Mouse (Mus musculus): ENCODE results near the gene Hoxc12. TPM values are rescaled to one million over a fixed set of nuclear protein-coding genes. Genes with fewer than 3 reads are reported as not detected.

Gene Hoxc12
- polyA plus RNA-seq (2015; fragmentation: Illumina TruSeq; extraction: RNeasy Lipid Tissue Mini Kit (QIAGEN cat#74804); ENCODE audit: insufficient read depth, low read depth, low replicate concordance): not detected

GRCm38 (mm10) chr15:102936279-102936972, at the start of gene Hoxc12:
Hoxc12 (plus strand) TSS chr15:102936757.

DNA sequence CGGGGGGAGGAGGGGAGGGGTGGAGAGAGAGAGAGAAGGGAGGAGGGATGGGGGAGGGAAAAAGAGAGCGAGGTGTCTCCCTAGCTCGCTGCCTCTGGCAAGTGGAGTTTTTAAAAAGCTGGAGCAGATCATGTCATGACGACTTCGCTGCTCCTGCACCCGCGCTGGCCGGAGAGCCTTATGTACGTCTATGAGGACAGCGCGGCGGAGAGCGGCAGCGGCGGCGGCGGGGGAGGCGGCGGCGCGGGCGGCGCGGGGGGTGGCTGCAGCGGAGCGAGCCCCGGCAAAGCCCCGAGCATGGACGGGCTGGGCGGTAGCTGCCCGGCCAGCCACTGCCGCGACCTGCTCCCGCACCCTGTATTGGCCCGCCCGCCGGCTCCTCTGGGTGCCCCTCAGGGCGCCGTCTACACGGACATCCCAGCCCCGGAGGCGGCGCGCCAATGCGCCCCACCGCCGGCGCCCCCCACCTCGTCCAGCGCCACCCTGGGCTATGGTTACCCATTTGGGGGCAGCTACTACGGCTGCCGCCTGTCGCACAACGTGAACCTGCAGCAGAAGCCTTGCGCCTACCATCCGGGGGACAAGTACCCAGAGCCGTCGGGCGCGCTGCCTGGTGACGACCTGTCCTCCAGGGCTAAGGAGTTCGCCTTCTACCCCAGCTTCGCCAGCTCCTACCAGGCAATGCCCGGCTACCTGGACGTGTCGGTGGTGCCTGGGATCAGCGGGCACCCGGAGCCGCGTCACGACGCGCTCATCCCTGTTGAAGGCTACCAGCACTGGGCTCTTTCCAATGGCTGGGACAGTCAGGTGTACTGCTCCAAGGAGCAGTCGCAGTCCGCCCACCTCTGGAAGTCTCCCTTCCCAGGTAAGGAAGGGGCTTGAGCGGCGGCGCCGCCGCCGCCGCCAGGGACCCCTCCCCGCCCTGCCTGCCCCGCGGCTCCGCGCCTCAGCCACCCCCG, 15.2 kb upstream of the Hoxc12 start, which contains the start of gene Hoxc13:
Gene Hoxc13, plus strand, starts transcription at position 51 of the 959 bp plus-strand sequence.

GRCm38 (mm10) chr15:102954192-102955006, 17.8 kb downstream of the Hoxc12 start, which contains the start of gene Hoxc11:
Hoxc11 (plus strand) TSS chr15:102954427.

DNA sequence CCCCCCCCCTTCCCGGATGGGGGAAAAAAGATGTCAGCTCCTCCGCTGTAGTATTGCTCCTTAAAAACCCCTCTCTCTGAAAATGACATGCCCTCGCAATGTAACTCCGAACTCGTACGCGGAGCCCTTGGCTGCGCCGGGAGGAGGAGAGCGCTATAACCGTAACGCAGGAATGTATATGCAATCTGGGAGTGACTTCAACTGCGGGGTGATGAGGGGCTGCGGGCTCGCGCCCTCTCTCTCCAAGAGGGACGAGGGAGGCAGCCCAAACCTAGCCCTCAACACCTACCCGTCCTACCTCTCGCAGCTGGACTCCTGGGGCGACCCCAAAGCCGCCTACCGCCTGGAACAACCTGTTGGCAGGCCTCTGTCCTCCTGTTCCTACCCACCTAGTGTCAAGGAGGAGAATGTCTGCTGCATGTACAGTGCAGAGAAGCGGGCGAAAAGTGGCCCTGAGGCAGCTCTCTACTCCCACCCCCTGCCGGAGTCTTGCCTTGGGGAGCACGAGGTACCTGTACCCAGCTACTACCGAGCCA, 30.3 kb downstream of the Hoxc12 start, which contains the start of gene Hoxc10:
Gene Hoxc10, plus strand, starts transcription at position 21 of the 536 bp plus-strand sequence.

DNA sequence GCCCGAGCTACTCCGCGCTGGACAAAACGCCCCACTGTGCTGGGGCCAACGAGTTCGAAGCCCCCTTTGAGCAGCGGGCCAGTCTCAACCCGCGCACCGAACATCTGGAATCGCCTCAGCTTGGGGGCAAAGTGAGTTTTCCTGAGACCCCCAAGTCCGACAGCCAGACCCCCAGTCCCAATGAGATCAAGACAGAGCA, 30.7 kb downstream of the Hoxc12 start, which contains the start of gene Hoxc5:
Gene Hoxc5, plus strand, starts transcription at position 132 of the 199 bp plus-strand sequence.

GRCm38 (mm10) chr15:102976171-102976570, 39.6 kb downstream of the Hoxc12 start, which contains the start of gene Hoxc9:
Hoxc9 (plus strand) TSS chr15:102976439.

Other genes with a start within 250 kb of the Hoxc12 start
- gene Calcoco1, start 214.6 kb upstream of the Hoxc12 start, polyA plus RNA-seq (2015; fragmentation: Illumina TruSeq; extraction: RNeasy Lipid Tissue Mini Kit (QIAGEN cat#74804); ENCODE audit: insufficient read depth, low read depth, low replicate concordance): 18.2 TPM
- gene Hoxc13, start 15.7 kb upstream of the Hoxc12 start, polyA plus RNA-seq (2015; fragmentation: Illumina TruSeq; extraction: RNeasy Lipid Tissue Mini Kit (QIAGEN cat#74804); ENCODE audit: insufficient read depth, low read depth, low replicate concordance): not detected
- not detected for gene Hoxc11, start 17.7 kb downstream of the Hoxc12 start, polyA plus RNA-seq (2015; fragmentation: Illumina TruSeq; extraction: RNeasy Lipid Tissue Mini Kit (QIAGEN cat#74804); ENCODE audit: insufficient read depth, low read depth, low replicate concordance)
- not detected for gene Hoxc10, start 30.0 kb downstream of the Hoxc12 start, polyA plus RNA-seq (2015; fragmentation: Illumina TruSeq; extraction: RNeasy Lipid Tissue Mini Kit (QIAGEN cat#74804); ENCODE audit: insufficient read depth, low read depth, low replicate concordance)
- 0.90 TPM for gene Hoxc5, start 30.7 kb downstream of the Hoxc12 start, polyA plus RNA-seq (2015; fragmentation: Illumina TruSeq; extraction: RNeasy Lipid Tissue Mini Kit (QIAGEN cat#74804); ENCODE audit: insufficient read depth, low read depth, low replicate concordance)
- gene Hoxc9, start 39.7 kb downstream of the Hoxc12 start, polyA plus RNA-seq (2015; fragmentation: Illumina TruSeq; extraction: RNeasy Lipid Tissue Mini Kit (QIAGEN cat#74804); ENCODE audit: insufficient read depth, low read depth, low replicate concordance): not detected
- gene Hoxc8, start 53.9 kb downstream of the Hoxc12 start, polyA plus RNA-seq (2015; fragmentation: Illumina TruSeq; extraction: RNeasy Lipid Tissue Mini Kit (QIAGEN cat#74804); ENCODE audit: insufficient read depth, low read depth, low replicate concordance): not detected
- not detected for gene Hoxc6, start 61.5 kb downstream of the Hoxc12 start, polyA plus RNA-seq (2015; fragmentation: Illumina TruSeq; extraction: RNeasy Lipid Tissue Mini Kit (QIAGEN cat#74804); ENCODE audit: insufficient read depth, low read depth, low replicate concordance)
- 0.96 TPM for gene Hoxc4, start 82.2 kb downstream of the Hoxc12 start, polyA plus RNA-seq (2015; fragmentation: Illumina TruSeq; extraction: RNeasy Lipid Tissue Mini Kit (QIAGEN cat#74804); ENCODE audit: insufficient read depth, low read depth, low replicate concordance)
- gene Smug1, start 230.3 kb downstream of the Hoxc12 start, polyA plus RNA-seq (2015; fragmentation: Illumina TruSeq; extraction: RNeasy Lipid Tissue Mini Kit (QIAGEN cat#74804); ENCODE audit: insufficient read depth, low read depth, low replicate concordance): 3.0 TPM

Data from pancreas, adult 10 weeks (tissue).